Mouse (Mus musculus): Measurements from ENCODE around the gene Itpr1.

GRCm38 (mm10) chr6:108222435-108222834 is 9.5 kb downstream of the Itpr1 start:
- TF ChIP-seq CTCF (IDR thresholded peaks at IDR 0.05; ENCODE audit: low read depth, low read length) = no peak
- TF ChIP-seq POLR2A (IDR thresholded peaks at IDR 0.05; ENCODE audit: extremely low read depth, insufficient read depth, low read length) = no peak
